Mouse (Mus musculus) common myeloid progenitor, adult 5-6 weeks (primary cell): ENCODE data around the gene Tpcn1. TPM values are rescaled to one million over a fixed set of nuclear protein-coding genes. Genes with fewer than 3 reads are reported as not detected.
A peak's percentile ranks its signal among the peaks of the same experiment; 100 is the strongest.

ENCODE experiments used
- ATAC-seq: replicated peaks from 2 replicates; pipeline ENCODE4 v1.8.0; 2016; ENCODE audit warnings: low read depth, mild to moderate bottlenecking, moderate TSS enrichment, inconsistent platforms; ENCODE audit not compliant: poor library complexity, severe bottlenecking
- total RNA-seq: library from RNA; stranded (forward); fragments of 200-1000, 187-1606 nt; gene quantifications from 2 replicates; pipeline ENCODE4 v1.2.3, GENCODE M21; 2017

The Tpcn1 gene
- total RNA-seq, 1 experiment from 2014 or later, result 18.1 TPM

DNA sequence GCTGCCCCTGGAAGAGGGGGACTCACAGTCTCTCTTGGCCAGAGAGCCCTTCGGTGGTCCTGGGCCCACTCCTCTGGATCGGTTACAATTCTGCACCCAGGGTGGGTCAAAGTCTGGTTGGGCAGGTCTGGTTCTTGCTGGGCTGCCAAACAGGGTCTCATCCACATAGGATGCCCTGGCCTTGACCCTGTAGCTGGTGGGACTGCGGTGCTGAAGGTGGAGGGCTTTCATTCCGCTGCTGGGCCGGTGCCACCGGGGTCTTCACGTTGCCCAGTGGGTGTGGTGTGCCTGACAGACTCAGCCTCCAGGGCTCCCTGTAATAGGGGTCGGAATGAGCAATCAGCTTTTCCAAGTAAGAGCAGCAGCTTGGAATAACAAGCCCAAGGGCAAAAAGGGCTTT, 22.9 kb upstream of the Tpcn1 start:
- ATAC-seq, result no peak

DNA sequence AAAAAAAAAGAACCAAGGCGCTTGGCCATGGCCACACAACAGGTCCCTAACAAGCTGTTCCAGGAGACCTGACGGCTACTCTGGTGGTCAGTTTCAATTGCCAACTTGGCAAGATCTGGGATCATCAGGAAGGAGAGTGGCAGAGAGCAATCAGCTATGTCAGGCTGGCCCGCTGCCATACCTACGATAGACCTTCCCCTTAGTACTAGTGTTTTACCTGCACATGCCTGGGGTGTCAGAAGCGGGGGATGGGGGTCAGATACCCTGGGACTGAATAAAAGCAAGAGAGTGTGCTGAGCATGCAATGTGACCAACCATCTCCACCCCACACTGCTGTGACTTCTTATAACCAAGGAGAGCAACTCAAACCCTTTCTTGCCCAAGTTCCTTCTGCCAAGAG, 22.4 kb upstream of the Tpcn1 start:
- ATAC-seq, result no peak

DNA sequence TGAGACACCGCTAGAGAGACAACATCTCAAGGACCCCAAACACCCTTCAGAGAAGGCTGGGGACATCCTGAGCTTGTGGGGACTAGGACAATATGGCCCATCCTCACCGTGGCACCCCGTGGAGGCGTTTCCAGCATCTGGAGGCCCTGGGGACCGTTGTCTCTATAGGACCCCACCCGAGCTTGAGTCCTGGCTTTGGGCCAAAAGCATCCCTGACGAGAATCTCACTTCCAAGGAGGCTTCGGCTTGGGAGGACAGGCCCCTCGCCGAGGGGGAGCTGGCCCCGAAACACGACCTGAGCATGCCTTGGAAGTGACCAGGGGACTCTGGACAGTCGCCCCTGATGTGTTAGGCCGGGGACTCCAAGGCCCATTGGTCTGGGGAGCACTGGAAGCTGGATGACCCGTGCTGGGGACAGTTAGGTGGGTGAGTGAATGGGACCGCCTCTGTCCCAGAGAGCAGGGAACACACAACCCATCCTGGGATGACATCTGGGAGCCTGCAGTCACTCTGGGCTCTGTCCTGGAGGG, 20.8 kb upstream of the Tpcn1 start:
- no peak for ATAC-seq

DNA sequence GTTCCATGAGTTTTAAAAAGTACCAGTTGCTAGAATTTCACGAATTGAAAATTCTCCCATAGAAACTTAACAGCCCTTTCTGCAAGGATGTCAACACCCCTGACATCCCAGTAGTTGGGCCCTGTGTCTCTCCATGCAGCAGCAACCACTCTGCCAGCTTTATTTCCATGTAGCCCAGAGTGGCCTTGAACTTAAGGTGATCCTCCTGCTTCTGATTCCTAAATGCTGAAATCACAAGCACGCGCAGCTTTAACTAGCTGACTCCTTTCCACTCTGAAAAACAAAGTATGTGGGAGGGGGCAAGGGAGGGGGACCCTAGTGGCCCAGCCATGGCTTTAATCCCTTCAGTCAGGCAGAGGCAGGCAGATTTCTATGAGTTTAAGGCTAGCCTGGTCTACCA, 18.9 kb upstream of the Tpcn1 start:
- ATAC-seq, result no peak

DNA sequence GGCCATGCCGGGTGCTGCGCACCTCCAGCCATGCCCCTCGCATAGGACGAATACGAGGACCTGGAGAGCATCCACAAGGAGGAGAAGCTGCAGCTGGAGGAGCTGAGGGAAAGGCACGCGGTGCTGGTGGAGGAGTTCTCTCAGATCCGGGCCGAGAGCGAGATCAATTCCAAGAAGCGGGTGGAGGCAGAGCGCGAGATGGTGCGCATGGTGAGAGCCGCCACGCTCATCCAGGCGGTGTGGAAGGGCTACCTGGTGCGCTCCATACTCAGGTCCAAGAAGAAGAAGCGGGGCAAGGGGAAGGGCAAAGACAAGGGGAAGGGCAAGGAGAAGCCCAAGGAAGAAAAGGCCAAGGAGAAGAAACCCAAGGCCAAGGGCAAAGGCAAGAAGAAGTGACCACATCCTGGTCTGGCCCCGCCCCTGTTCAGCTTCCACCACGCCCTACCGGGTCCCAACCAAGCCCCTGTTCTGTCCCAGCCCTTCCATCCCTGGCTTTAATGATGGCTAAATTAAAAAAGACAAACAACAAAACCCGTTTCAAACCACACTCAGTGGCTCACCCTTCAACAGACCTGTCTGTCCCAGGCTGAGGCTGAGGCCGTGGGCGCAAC, 18.2 kb upstream of the Tpcn1 start:
- ATAC-seq, result no peak

DNA sequence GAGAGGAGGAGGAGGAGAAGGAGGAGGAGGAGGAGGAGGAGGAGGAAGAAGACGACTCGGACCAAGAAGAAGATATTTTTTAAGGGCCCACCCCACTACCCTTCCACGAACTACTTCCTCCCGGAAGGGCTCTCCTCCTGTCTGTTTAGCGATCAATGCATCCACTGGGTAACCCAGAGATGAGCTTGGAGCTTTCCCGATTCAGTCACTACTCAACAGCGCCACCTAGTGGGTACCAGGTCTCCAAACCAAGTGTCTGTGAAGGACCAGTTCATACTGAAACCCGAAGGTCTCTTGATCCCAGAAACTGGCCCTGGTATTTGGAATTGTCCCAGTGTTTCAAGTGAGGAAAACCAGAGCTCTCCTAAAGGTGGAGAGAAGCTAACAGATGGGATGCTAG, 17.2 kb upstream of the Tpcn1 start:
- ATAC-seq, result peak; percentile 79

DNA sequence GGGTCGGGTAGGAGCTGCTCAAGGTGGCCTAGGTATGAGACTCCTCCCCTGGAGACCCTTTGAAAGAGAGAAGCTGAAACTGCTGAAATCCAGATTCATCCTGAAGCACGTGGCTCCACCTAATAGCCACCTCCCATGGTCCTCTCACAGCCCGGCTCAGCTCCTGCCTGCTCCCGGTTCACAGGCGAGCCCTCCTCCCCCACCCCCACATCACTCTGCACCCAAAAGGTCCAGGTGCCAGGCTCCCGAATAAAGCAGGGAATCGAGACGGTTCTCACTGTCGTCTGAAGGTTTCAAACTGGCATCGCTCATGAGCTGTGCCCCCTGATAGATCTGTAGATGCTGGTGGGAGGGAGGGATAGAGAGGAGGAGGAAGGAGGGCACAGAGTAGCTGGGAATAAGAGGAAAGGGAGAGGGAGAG, 16.8 kb upstream of the Tpcn1 start:
- no peak for ATAC-seq

DNA sequence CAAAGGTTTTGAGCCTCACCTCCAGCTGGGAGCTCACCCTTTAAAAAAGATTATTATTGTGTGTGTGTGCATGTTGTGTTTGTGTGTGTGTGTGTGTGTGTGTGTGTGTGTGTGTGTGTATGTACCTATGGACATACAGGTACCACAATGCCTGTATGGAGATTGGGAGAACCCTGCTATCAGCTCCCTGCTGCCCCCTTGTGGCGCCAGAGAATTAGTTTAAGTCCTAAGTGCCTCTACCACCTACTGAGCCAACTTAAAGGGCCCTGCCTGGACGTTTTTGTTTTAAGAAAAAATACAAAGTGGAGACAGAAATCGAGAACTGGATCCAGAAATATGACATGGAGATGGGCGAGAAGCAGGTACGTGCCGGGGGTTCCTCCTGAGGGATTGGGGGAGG, 16.4 kb upstream of the Tpcn1 start:
- ATAC-seq, result peak; percentile 67

DNA sequence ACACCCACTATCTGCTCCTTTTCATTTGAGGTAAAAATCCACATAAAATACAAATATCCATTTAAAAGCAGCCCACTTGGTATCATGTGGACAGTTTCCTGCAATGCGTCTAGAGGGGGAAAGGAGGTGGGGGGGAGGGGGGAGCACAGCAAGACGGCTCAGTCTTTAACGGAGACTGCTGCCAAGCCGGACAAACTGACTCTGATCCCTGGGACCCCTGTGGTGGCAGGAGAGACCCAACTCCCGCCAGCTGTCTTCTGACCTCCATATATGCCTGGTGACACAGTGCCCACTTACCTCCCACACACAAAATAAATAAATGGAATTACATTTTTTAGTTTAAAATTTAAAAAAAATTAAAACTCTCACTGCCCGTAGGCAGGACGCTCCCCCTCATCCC, 15.0 kb upstream of the Tpcn1 start:
- ATAC-seq, result no peak

DNA sequence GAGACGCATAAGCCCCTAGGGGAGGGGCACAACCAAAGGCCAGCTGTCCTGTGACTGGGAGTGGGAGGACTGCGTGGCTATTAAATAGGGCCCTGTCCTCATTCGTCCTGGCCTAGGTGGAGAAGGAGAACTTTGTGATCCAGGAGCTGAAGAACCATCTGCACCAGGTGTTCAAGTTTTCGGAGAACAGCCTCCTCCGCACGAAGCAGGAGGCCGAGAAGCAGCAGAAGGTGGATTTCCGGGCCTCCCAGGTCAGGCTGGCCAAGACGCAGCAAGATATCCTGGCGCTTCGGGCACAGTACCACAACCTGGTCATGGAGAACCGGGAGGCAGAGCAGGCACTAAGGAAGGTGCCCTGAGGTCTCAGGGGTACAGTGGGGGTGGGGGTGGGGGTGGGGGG, 13.7 kb upstream of the Tpcn1 start:
- no peak for ATAC-seq

DNA sequence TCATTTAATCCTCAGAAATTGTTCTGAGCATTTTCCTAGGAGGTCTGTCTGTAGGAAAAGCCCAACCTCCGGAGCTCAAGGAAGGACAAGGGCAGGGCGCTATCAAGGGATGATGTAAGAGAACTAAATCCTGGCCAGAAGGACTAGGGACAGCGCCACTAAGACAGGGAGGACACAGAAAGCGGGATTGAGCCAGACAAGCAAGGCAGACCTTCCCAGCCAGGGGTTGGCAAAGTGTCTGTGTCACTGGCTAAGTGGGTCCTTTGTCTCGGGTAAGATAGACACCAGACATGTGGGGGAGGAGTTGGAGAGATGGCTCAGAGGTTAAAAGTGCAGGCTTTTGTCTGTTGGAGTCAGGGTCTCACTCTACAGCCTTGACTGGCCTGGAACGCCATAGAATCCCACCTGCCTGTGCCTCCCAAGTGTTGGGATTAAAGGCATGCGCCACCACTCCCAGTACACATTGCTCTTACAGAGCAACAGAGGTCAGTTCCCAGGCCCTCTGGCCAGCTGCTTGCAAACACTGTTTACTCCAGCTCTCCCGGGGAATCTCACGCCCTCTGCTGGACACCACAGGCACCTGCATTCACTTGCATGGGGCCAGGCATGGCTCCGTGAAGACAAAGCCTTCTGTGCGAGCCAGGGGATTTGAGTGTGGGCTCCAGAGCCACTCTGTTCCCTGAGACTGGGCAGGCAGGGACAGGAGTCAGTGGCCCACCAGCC, 12.6 kb upstream of the Tpcn1 start:
- no peak for ATAC-seq

DNA sequence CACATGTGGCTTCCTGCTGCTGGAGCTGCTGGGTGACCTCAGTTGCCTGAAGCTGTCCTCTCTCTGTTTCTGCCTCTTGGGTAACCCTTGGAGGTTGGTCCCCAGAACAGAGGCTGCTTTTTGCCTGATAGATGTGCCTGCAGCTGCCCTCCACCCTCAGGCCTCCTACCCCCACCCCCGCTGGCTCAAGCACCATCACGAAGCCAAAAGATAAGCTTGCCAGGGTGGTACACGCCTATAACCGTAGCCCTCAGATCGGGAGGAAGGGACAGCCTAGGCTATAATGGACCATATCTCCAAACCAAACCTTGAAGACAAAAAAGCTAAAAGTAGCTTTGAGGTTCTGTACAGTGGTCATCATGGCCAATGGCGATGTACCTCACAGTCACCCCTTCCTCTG, 11.2 kb upstream of the Tpcn1 start:
- ATAC-seq, result peak; percentile 55

DNA sequence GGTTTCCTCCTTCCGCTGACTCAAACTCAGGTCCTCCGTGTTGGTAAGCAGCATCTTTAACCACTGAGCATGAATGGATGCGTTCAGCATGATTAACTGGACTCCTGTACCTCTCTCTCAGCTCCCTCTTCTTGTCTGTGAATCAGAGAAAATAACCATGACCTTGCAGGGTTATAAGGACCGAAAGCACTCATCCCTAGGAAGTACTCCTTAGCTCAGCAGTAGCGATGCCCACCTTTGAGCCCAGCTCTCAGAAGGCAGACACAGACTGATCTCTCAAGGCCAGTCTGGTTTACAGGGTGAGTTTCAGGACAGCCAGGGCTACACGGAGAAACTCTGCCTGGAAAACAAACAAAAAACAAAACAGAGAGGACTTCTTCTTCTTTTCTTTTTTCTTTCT, 6.0 kb upstream of the Tpcn1 start:
- no peak for ATAC-seq

DNA sequence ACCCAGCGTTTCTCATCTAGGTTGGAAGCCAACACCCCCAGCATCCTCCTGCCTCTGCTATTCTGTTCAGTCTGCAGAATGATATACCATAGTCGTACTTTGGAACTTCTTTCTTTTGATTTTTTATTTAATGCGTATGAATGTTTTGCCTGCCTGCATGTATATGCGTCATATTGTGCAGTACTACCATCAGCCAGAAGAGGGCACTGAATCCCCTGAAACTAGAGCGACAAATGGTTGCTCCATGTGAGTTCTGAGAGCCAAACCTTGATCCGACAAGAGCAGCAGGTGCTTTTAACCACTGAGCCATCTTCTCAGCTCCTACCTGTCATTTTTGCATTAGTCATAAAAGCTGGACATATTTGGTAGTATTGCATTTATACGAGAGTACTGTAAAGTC, 3.7 kb upstream of the Tpcn1 start:
- ATAC-seq, result no peak

DNA sequence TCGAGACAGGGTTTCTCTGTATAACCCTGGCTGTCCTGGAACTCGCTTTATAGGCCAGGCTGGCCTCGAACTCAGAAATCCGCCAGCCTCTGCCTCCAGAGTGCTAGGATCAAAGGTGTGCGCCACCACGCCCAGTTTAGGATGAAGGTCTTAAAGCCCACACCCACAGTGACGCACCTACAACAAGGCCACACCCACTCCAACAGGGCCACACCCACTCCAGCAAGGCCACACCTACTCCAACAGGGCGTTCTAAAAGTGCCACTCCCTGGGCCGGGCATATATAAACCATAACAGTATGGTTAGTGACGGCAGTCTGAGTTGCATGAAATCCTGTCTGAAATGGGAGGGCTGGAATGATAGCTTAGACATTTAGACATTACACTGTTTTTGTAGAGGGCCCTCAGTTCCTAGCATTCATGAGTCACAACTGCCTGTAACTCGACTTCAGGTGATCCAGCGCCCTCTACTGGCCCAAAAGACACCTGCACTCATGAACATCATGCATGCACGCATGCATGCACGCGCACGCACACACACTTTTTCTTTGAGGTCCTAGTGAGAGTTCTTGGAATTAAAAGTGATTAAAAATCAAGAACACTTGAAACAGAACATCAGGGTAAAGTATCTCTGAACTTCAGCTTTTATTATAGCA, 2.0 kb upstream of the Tpcn1 start:
- no peak for ATAC-seq

DNA sequence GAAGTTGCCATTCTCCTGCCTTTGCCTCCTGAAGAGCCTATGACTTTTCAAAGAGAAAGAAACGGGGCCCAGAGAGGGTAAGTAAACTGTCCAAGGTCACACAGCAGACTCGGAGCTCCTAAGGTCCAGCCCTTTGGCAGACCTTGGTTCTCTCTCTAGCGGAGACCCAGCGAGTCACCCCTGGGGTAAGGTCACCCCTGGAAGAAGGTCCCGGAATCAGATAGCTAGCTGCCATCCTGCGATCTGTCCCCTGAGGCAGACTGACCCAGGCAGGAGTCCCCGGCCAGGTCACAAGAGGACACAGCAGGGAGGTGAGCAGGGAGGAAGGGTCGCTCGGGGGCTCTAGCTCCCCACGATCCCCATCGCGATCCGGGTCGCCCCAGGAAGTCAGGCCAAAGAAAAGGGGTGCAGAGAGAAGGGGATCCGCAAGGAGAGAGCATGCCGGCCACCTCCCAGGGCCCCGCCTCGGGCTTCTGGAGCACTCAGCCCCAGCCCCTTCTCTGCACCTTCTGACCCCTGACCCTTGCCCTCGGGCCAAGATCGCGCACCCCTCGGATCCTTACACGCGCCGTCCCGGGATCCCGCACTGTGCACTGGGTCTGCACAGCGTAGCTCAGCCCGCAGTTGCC, 419 bp downstream of the Tpcn1 start:
- no peak for ATAC-seq

DNA sequence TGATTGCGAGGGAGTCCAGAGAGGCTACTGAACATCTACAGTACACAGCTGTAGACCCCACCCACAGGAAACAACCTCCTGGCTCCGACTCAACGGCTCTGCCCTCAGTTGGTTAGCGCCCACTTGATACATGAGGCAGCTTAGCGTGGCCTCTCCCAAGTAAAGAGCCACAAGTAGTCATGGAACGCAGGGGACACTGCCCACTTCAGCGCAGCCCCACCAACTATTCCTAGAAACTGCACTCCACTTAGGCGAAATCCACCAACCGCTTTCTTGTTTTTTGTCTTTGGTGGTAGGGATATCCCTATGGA, 902 bp downstream of the Tpcn1 start:
- peak; percentile 17 for ATAC-seq

DNA sequence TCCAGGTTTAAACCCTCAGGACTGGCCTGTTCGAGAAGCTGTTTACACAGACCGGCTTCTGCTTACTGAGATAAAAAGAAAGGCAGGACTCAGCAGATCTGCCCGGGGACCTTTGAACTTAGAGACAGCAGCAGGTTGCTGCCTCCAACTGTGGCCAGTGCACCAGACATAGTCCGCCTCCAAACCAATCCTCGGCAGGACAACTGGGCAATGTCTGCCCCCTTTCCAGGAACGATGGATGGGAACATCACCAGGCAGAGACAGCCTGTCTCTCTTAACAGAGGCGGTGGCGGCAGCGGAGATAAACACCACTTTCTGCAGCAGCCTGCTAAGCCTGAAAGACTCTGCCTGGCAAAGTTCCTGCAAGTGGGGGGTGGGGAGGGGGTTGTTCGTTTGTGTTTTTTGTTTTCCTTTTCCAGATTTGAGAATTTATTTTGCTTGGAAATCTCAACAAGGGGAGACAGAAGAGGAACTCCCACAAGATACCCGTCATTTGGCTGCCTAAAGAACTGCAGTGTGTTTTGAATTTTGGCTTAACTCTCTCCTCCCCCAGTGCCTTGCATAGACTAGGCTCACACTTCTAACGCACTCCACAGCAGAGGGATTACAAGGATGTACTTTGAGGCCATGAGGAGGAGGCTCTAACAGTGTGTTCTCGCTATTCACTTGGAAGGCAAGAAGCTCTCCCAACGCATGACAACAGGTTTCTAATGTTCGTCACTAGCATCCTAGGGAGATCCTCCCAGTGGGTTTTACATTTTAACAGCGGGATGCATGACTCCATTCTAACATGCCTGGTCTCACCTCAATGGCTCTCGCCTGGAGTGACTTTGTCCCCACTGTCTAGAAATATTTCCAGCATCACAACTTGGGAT, 1.5 kb downstream of the Tpcn1 start:
- ATAC-seq, result no peak

DNA sequence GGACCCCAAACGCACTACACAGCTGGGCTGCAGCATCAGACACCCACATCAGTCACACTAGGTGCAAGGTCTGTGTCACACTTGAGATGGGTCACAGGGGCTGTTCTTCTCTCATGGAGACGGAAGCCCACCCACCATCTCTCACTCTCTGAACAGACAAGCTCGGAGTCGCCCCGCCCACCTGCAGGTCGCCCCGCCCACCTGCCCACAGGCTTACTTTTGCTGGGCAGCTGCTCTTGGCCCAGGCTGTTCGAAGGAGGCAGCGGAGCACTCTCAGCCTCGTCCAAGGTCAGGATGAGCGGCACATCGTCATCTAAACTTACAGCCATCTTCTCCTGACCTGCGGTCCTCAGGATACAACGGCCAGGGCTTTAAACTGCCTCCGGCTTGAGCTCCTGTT, 3.5 kb downstream of the Tpcn1 start:
- ATAC-seq, result no peak

DNA sequence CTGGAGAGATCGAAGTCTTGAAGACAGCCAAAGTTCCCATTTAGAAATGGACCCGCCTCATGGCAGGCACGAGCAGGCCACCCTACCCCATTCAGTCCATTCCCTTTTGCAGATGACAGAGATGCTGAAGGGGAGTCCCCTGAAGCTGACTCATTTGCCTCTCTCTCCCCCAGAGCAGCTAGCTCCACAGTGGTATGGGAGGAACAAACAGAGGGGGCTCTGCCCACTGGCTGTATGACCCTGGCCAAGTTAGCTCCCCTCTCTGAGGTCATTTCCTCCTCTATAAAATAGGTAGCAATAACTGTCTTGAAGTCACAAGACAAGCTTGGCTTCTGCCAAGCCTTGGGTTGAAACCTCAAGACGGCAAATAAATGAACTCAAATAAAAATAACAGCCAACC, 5.0 kb downstream of the Tpcn1 start:
- ATAC-seq, result no peak
